Mouse (Mus musculus) erythroblast, embryonic 14.5 days (primary cell): ENCODE results near the gene Cct5.
"Not testable (repeated sequence)": the region's sequence is repeated elsewhere in the genome, so short reads cannot be mapped to it uniquely, and the experiment has no call there.

Experiments used
- GATA1 ChIP-seq: IDR thresholded peaks from 2 replicates; pipeline ENCODE4 v1.6.1; 2012; ENCODE audit warnings: low read length, inconsistent platforms, mixed read lengths
- TAL1 ChIP-seq: IDR thresholded peaks from 3 replicates; pipeline ENCODE4 v1.6.1; 2012; ENCODE audit warnings: low read length, inconsistent platforms, mixed read lengths

GRCm38 (mm10) chr15:31581086-31581485, 20.5 kb downstream of the Cct5 start:
- TF ChIP-seq GATA1, TAL1: not testable (repeated sequence)
